Mouse (Mus musculus) thymus, adult 2 months (tissue): ENCODE results near the gene Midn. TPM values are rescaled to one million over a fixed set of nuclear protein-coding genes. Genes with fewer than 3 reads are reported as not detected.

Experiments used
- DNase-seq: peaks from one replicate; pipeline ENCODE4 v3.0.0; 2021
- H3K27ac ChIP-seq: fragments of 200-500 bp; 2 replicates; pipeline ENCODE4 v1.5.1; 2012; ENCODE audit warnings: low read length, control low read depth; ENCODE audit not compliant: control insufficient read depth, insufficient read depth
- H3K27me3 ChIP-seq: fragments of 200-500 bp; 2 replicates; pipeline ENCODE4 v1.6.1; 2012; ENCODE audit warnings: mild to moderate bottlenecking, low read length, moderate library complexity, mixed read lengths; ENCODE audit not compliant: control insufficient read depth, insufficient read depth
- H3K36me3 ChIP-seq: fragments of 200-500 bp; 2 replicates; pipeline ENCODE4 v1.6.1; 2012; ENCODE audit warnings: mild to moderate bottlenecking, low read length, moderate library complexity; ENCODE audit not compliant: control insufficient read depth, insufficient read depth
- H3K4me1 ChIP-seq: fragments of 200-500 bp; replicated peaks from 2 replicates; pipeline ENCODE4 v1.6.1; 2012; ENCODE audit warnings: low read length; ENCODE audit not compliant: control insufficient read depth, insufficient read depth
- H3K4me3 ChIP-seq: fragments of 200-500 bp; 2 replicates; pipeline ENCODE4 v1.5.1; 2012; ENCODE audit warnings: mild to moderate bottlenecking, low read length, control low read depth, moderate library complexity; ENCODE audit not compliant: control insufficient read depth, insufficient read depth
- CTCF ChIP-seq: fragments of 200-500 bp; IDR thresholded peaks from 2 replicates; pipeline ENCODE4 v1.5.1; 2012; ENCODE audit warnings: mild to moderate bottlenecking, control low read depth, low read length, moderate library complexity, borderline replicate concordance; ENCODE audit not compliant: control insufficient read depth, poor library complexity, insufficient read depth; ENCODE audit errors: extremely low read depth
- POLR2A ChIP-seq: fragments of 200-500 bp; IDR thresholded peaks from 2 replicates; pipeline ENCODE4 v1.6.1; 2012; ENCODE audit warnings: mild to moderate bottlenecking, low read length, control low read depth, moderate library complexity; ENCODE audit not compliant: control insufficient read depth, poor library complexity, insufficient read depth; ENCODE audit errors: extremely low read depth
- WGBS: fragments of 180-500 bp; shearing (Covaris S2); methylation state at CpG from one replicate; pipeline ENCODE4 v1.1.7; 2018; 5-methylcytosine and 5-hydroxymethylcytosine counted together
- polyA plus RNA-seq: library from polyadenylated mRNA; depleted of rRNA; stranded (reverse); fragments of >200 nt; gene quantifications from 2 replicates; pipeline ENCODE4 v1.2.3, GENCODE M21; 2012

The Midn gene
- polyA plus RNA-seq, 1 experiment, result 342 TPM

DNA sequence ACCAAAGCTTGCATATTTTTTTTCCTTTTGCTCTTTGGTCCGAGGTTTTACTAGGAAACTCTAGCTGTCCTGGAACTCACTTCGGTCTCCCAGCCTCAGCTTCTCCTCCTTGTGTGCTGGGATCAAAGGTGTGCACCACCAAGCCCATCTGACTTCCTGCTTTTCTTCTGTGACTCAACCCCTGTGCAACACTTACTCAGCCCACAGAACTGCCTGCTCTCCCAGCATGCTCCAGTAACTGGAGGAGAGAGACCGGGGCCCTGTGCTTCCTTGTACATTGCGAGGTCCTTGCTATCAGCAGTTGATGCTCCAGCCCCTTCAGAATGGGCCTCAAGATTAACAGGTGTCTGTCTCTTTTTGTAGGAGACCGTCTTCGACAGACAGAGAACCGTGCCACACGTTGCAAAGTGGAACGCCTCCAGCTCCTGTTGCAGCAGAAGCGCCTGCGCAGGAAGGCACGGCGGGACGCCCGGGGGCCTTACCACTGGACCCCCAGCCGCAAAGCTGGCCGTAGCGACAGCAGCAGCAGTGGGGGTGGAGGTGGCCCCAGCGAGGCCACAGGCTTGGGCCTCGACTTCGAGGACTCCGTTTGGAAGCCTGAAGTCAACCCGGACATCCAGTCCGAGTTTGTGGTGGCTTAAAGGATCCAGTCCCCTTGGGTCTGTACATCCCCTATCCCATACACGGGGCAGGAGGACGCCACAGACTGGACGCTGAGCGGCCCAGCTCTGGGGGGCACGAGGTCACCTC lies 8.1 kb downstream of the Midn start:
- TF ChIP-seq POLR2A, result no peak
- no peak for TF ChIP-seq CTCF
- no peak for DNase-seq
- Histone ChIP-seq H3K36me3 (peaks cover 47% of the 10 kb centered on the region), H3K4me1 (peaks cover 63% of the 10 kb centered on the region), H3K27ac (no peak overlapping the region), H3K27me3 (no peaks in the 10 kb centered on the region), H3K4me3 (no peak overlapping the region)
- 87% methylated on average over 29 of the region's 29 CpGs for WGBS

DNA sequence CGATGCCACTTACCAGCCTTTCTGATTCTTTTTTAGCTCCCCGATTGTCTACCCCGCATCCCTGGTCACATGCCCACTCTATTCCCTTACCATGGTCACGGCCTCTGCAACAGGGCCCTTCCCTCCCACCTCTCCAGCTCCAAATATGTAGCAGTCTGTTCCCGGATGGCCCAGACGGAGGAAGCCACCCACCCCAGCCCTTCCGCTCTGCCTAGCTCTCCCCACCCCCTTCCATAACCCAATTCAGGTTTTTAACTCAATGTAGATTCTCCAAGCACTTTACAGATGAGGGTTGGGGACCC lies 8.6 kb downstream of the Midn start:
- Histone ChIP-seq H3K27ac (no peak overlapping the region), H3K27me3 (no peaks in the 10 kb centered on the region), H3K36me3 (peaks cover 47% of the 10 kb centered on the region), H3K4me1 (peaks cover 64% of the 10 kb centered on the region), H3K4me3 (no peak overlapping the region)
- no peak for DNase-seq
- TF ChIP-seq POLR2A, result no peak
- TF ChIP-seq CTCF, result no peak
- 92% methylated on average over 7 of the region's 7 CpGs for WGBS

DNA sequence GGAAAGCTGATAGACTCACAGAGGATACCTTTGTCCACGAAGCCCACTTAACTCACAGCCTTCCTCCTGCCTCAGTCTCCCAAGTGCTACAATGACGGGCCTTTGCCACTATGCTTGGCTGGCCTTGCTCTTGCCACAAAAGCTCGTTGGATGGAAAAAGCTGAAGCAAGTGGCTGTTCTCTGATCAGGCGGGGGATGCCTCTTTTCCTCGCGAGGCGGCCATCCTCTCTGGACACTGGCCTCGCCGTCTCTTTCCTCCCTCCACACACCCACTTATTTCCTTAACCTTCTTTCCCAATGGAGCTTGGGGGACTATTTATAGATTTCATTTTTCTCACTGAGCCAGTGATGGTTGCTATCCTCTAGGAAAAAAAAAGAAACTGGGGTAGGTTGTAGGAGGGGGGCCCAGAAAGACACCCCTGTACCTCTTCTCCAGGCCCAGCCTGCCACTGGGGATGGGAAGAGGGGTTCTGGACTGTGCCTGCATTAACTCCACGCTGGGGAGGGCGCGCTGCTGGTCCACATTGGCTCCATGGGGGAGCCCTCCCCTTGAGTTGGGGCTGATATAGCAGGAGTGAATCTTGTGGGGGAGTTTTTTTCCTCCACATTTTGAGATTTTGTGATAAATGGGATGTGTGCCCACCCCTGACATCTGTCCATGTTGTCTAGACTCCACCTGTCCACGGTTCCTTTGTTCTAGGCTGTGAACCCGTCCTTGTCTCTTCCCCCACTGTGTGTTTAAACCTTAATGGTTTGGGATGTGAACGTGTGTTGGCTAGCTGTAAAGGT lies 9.3 kb downstream of the Midn start:
- H3K4me3 ChIP-seq, result no peak overlapping the region
- H3K4me1 ChIP-seq, result peaks cover 64% of the 10 kb centered on the region
- H3K36me3 ChIP-seq, result peaks cover 47% of the 10 kb centered on the region
- TF ChIP-seq POLR2A (no peak), CTCF (no peak)
- WGBS, result 78% methylated on average over 15 of the region's 15 CpGs
- peak overlapping the region; percentile 85; the same call in 1 of the 2 replicates for H3K27ac ChIP-seq
- no peaks in the 10 kb centered on the region for H3K27me3 ChIP-seq
- DNase-seq, result no peak

DNA sequence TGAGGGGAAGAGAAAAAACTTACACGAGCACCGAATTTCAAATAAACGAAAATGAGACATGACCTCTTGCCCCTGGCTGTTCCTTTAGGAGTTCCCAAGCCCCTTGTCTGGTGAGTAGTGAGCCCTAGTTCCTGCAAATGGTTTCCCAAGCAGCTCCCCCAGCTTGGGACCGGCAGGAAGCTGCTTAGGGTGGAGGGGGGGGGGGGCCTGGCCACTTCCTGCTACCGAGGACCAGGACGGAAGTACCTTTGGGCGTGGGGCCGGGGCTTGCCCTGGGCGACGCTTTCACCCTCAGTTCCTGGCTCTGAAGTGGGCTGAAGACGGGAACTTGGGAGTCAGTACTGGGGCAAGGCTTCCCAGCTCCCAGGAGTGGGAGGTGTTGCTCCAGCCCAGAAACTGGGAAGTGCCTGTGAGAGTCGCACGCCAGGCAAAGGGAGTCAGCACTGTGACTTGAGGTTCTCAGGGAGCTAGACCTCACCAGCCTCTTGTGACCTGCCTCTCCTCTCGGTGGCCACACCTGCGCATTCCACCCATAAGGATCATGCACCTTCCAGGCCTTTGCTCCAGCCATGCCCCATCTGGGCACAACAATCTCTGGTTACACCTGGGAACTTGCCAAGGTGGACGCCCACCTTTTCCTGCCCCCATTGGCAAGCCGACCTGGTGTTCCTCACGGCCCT lies 10.4 kb downstream of the Midn start:
- DNase-seq, result peak; percentile 68
- peaks cover 67% of the 10 kb centered on the region for H3K4me1 ChIP-seq
- H3K4me3 ChIP-seq, result peak overlapping the region; percentile 27
- WGBS, result 3% methylated on average over 18 of the region's 18 CpGs
- TF ChIP-seq POLR2A, result peak; percentile 67
- TF ChIP-seq CTCF, result 0 out of 2 replicates have a peak, but pooled peaks have one; percentile 21
- peak overlapping the region; percentile 89 for H3K27ac ChIP-seq
- peaks cover 41% of the 10 kb centered on the region for H3K36me3 ChIP-seq
- H3K27me3 ChIP-seq, result no peaks in the 10 kb centered on the region

DNA sequence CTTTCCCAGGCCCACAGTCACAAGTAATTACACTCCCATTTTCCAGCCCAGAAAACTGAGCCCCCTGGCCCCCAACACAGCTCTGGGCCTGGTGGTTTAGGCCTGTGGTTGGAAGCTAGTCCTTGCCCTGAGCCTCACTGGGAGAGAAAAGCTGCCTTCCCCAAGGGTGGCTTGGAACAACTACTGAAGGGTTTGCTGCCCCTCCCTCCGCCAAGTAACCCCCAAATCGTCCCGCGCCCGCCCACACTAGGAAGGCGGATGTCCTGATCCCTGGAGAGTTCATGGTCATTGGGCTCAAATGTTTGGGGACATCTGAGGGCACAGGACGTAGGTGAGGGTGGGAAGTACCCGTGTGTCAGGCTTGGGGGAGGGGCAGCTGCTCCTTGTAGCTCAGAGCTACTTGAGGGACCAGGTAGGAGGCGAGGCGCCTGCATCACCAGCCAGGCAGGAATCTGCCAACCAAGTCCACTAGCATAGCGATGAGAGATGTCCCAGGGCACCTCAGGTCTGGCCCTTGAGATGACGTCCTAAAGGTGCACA lies 11.0 kb downstream of the Midn start:
- peak overlapping the region; percentile 50 for H3K4me3 ChIP-seq
- DNase-seq, result peak; percentile 68
- peak overlapping the region; percentile 89 for H3K27ac ChIP-seq
- no peaks in the 10 kb centered on the region for H3K27me3 ChIP-seq
- H3K4me1 ChIP-seq, result peaks cover 72% of the 10 kb centered on the region
- peaks cover 34% of the 10 kb centered on the region for H3K36me3 ChIP-seq
- 16% methylated on average over 12 of the region's 12 CpGs for WGBS
- TF ChIP-seq CTCF (no peak), POLR2A (no peak)
